Mouse (Mus musculus) lung, postnatal 36 days (tissue): ENCODE results near the gene Pygm.

Experiments
- DNase-seq: peaks from one replicate; pipeline ENCODE4 v3.0.0; 2022; ENCODE audit warnings: mixed read lengths

Pygm gene

DNA sequence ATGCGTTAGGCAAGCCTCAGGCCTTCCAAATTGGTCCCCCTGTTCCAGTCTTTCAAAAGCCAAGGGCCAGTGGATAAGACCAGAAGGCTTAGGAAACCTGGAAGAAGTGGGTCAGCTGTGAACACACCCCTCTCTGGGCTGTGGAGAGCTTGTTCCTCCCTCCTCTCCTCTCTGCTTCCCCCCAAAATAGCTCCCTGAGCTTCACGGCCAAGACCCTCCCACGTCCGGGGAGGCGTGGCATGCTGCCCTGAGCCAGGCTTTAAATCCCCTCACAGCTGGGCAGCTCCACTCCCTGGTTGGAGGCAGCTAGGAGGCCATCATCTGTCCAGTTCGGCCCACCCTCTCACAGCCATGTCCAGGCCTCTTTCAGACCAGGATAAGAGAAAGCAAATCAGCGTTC, at the start of gene Pygm:
Pygm (plus strand) TSS at position 272 of the 400 bp plus-strand sequence.
- DNase-seq = peak; percentile 77

DNA sequence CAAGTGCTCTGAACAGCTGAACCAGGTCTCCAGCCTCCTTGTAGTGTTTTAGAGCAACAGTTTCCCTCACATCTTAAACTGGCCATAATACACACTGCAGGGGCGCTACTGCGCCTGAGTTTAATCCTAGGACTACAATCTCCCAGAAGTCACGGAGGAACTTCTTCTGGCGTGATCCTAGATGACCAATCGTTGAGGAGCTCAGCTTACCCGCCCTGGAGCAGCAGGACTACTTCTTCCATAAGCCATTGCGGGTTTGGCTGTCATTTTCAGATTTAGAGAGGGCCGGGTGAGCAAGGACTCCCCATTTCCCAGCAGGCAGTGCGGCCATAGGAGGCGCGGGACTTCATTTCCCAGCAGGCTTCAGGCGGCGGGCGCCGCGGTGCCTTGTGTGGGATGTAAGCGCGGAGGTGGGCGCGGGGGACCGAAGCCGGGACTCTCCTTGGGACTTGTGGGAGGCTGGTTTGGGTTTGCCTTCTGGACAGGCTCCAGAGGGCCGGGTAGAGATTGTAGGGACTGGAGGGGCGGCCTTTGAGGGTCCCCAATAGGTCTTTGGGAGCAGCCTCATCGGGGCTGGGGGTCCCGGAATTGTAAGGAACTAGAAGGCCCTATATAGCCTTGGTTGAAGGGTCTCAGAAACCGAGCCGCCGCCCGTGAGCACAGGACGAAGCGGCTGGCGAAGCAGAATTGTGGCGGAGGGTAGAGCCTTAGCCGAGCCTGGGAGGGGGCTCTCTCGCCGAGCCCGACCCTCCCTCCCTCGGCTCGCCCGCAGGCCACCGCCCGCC, 49.3 kb upstream of the Pygm start, which contains the start of gene Men1:
Men1 (plus strand) TSS at position 307 of the 785 bp plus-strand sequence.
- peak; percentile 97 for DNase-seq

DNA sequence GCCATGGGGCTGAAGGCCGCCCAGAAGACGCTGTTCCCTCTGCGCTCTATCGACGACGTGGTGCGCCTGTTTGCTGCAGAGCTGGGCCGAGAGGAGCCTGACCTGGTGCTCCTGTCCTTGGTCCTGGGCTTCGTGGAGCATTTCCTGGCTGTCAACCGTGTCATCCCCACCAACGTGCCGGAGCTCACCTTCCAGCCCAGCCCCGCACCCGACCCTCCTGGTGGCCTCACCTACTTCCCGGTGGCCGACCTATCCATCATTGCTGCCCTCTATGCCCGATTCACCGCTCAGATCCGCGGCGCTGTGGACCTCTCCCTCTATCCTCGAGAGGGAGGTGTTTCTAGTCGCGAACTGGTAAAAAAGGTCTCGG, 48.8 kb upstream of the Pygm start:
- DNase-seq = peak; percentile 26

DNA sequence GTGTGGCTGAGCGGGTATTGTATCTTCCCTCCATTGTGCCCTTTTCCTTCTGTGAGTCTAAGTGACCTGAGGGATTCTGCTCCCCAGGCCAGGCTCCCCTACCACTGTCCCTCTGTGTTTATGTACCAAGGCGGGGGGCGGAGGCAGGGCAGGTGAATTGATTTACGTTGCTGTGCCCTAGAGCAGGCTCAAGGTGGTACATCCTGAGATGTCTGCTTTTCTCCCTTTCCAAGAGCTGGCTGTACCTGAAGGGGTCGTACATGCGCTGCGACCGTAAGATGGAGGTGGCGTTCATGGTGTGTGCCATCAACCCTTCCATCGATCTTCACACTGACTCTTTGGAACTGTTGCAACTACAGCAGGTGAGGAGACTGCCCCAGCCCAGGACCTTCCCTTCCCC, 47.3 kb upstream of the Pygm start:
- DNase-seq = no peak

DNA sequence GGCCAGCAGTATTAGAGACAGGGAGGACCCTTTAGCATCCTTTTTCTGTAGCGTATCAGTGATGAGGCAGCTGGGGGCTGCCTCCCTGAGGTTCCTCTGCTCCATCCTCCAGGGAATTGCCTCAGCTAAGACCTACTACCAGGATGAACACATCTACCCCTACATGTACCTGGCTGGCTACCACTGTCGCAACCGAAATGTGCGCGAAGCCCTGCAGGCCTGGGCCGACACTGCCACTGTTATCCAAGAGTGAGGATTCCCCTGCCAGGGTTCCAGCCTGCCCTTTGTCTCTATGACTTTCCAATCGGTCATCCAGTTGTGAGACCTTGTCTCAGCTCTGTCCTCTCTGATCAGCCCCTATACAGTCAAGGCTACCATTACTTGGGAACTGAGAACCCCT, 46.0 kb upstream of the Pygm start:
- no peak for DNase-seq

DNA sequence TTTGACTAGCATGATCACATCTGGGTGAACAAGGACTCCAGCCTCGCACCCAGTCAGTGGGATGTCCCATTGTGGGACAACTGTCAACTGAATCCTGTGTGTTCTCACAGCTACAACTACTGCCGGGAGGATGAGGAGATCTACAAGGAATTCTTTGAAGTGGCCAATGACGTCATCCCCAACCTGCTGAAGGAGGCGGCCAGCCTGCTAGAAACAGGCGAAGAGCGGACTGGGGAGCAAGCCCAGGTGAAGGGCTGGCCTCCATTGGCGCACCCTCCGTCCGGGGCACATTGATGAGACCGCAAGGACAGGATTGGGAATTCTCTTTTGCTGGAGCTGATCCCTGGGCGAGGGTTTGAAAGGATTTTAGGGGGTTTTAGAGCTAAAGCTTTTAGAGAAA, 45.5 kb upstream of the Pygm start:
- DNase-seq = peak; percentile 27

DNA sequence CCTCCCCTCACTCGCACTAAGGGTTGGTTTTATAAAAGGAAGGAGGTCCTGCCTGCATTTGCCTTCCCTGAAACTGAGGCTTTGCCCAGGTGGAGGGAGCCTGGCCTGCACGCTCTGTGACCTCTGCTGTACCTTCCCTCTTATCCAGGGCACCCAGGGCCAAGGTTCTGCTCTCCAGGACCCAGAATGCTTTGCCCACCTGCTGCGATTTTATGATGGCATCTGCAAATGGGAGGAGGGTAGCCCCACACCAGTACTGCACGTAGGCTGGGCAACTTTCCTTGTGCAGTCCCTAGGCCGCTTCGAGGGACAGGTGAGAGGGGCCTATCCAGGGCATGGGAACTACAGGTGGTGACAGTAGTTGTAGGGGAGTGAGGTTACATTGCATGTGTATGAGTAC, 45.0 kb upstream of the Pygm start:
- DNase-seq = no peak

DNA sequence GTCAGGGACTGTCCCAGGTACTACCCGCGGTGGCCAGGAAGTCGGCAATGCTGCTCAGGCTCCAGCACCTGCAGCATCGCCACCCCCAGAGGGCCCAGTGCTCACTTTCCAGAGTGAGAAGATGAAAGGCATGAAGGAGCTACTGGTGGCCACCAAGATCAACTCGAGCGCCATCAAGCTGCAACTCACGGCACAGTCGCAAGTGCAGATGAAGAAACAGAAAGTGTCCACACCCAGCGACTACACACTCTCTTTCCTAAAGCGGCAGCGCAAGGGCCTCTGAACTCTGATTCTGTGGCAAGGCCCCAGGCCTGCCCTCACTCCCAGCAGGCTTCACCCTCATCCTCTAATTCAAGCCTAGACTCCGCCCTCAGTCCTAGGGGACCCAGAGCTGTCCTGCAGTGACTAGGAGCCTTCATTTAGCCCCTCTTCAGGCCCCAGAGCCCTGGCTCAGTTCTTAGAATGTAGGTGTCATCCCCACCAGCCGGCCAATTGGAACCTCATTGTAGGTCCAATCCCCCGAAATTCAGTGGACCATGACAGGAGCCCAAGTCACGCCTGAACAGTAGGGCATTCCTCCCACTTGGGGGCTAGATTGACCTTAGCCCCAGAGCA, 44.2 kb upstream of the Pygm start:
- peak; percentile 91 for DNase-seq

DNA sequence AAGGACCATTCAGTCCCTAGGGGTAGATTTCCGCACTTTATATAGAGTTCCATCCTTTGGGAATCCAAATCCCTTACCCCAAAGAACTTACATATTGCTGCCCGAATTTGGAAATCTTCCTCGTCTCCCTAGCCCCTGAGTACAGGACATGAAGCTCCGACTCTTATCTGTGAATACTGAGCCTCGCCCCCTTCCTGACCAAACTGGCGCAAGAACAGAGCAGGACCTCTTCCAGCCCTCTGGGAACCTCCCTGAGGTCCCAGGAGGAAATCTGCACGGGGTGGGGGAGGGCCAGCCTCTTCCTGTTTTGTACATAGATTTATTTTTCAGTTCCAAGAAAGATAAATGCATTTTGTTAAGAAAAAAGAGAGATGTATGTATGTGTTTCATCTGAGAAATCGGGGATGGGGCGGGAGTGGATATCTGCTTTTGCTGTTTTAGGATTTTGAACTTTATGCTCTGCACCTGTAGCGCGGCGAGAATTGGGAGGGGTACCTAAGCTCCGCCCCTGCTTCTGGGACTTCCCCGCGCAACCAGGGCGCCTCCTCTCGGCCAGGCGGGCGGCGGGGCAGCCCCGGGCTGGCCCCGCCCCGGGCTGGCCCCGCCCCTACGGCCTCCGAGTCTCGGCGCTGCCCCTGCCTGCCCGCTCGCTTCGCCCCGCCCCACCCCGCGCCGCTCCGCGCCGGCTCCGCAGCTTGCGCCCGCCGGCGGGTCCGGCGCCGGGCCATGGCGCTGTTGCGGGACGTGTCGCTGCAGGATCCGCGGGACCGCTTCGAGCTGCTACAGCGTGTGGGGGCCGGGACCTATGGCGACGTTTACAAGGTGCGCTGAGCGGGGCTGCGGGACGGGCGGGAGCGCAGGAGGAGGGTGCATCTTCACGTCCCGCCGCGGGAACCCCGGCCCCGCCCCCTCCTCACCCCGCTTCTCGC, 43.4 kb upstream of the Pygm start, which contains the start of gene Map4k2:
Map4k2 (plus strand) TSS at position 612 of the 929 bp plus-strand sequence.
- peak; percentile 93 for DNase-seq

DNA sequence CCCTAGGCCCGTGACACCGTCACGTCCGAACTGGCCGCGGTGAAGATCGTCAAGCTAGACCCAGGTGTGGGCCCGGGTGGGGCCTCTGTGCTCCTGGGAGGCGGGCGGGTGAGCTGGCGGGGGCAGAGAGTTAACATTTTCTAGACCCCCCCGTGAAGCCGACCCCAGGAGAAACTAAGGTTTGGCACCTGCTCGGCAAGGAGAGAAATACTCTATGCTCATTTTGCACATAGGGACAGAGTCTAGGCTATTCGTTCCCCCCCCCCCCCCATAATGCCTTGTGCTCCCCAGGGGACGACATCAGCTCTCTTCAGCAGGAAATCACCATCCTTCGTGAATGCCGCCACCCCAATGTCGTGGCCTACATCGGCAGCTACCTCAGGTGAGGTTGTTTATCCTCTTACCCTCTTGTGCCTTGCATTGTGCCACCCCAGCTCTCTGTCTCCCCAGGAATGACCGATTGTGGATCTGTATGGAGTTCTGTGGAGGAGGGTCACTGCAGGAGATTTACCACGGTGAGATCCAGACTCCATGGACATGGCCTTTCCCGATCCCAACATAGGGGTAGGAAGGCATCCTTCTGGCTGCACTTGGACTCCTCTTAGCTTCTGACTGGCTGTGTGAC, 42.6 kb upstream of the Pygm start:
- no peak for DNase-seq

DNA sequence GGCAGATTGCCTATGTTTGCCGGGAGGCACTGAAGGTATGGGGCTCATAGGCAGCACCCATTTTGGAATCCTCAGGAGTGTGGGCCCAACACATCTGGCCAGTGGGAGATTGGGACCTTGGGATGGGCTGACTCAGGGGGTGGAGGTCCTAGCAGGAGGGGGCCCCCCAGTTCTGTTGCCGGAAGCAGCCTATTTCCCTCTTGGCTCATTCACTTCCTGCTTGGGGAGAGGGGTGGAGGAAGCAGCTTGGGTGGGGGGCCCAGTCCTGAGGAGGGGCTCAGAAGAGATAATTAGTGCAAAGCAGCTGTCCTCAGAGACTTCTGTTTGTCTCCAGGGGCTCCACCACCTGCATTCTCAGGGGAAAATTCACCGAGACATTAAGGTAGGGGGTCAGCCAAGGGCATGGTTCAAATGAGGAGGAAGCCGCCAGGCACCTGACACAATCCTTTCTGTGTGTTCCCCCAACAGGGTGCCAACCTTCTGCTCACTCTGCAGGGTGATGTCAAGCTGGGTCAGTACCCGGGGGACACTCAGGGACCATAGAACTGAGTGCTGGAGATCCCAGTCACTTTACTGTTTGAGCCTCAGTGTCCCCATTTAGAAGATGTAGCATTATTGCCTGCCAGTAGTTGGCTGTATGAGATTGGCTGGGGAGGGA, 41.8 kb upstream of the Pygm start:
- peak; percentile 51 for DNase-seq

DNA sequence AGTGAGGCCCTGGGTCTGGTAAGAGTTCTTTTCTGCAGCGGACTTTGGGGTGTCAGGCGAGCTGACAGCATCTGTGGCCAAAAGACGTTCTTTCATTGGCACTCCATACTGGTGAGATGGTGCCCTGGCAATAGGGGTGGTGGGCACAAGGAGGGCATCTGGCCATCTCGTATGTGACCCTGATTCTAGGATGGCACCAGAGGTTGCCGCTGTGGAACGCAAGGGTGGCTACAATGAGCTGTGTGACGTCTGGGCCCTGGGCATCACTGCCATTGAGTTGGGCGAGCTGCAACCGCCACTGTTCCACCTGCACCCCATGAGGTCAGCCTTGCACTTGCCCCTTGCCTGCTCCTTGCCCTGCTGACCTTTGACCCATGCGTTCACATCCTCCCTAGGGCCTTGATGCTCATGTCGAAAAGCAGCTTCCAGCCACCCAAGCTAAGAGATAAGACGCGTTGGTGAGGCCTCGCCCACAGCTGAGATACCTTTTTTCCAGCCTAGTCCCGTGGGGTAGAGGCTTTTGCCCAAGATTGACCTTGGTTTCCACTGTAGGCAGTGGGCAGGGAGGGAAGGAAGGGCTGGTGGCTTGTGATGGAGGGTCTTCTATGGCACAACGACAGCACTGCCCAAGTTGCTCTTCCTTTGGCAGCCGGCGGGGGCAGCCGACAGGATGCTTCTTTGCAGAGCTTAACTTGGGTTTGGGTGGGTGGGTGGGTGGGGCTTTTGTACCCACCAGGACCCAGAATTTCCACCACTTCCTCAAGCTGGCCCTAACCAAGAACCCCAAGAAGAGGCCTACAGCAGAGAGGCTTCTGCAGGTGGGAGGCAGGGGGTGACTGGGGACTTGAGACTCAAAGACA, 40.9 kb upstream of the Pygm start:
- DNase-seq = no peak

DNA sequence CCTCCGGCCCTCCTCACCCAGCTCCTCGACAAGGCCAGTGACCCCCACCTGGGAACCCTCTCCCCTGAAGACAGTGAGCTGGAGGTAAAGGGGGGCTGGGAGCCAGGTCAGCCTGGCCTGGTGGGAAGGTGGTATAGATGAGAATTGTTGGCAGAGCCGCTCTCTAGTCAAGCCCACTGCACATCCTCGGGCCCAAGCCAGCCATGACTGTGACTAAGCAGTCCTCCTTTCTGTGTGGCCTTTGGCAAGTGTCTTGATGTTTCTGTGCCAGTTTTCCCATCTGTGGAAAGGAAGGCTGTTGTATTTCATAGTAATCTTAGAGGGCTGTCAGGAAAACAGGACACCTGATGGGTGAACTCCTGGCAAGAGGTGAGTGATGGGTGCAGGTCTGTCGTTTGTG, 40.2 kb upstream of the Pygm start:
- no peak for DNase-seq

DNA sequence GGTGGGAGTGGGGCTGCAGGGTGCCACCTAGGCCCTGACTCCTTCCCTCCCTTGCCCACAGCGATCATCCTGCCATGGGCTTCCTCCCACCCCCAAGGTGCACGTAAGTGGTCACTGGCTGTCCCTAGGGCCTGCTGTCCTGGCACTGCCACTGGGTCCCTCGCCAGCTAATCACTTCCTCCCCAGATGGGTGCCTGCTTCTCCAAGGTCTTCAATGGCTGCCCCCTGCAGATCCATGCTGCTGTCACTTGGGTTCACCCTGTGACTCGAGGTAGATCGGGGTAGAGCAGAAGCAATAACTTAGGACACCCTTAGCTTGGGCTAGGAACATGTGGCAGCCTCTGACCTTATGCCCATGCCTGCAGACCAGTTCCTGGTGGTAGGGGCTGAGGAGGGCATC, 38.2 kb upstream of the Pygm start:
- DNase-seq = no peak

DNA sequence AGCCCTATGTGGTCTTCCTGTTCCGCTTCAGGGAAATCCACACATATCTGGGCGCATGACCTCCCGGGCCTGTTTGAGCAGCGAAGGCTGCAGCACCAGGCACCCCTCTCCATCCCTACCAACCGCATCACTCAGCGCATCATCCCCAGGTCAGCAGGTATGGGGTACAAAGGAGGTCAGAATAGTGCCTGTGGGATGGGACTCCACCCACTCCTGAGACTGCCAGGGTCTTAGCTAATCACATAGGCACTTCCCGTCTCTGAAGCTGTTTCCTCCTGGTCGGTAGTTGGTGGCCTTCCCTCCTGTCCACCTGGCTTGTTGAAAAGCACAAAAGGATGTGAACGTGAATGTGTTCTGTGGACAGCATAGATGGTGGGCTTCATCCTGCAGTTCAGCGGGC, 37.5 kb upstream of the Pygm start:
- no peak for DNase-seq

DNA sequence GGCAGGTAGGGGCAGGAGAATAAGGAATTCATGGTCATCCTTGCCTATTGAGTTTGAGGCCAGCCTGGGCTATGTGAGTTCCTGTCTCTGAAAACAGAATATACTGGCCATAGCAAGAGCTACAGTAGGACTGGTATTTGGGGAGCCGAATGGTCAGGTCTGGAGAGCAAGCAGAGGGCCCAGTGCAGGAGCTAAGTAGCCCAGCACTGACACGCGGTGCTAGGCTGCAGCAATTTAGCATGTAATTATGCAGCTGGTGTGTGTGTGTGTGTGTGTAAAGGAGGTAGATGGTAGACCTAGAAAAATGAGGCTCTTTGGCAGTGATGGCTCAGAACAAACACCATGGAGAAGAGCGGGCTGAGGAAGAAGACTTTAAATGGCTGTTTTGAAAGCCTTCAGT, 36.6 kb upstream of the Pygm start:
- DNase-seq = no peak

DNA sequence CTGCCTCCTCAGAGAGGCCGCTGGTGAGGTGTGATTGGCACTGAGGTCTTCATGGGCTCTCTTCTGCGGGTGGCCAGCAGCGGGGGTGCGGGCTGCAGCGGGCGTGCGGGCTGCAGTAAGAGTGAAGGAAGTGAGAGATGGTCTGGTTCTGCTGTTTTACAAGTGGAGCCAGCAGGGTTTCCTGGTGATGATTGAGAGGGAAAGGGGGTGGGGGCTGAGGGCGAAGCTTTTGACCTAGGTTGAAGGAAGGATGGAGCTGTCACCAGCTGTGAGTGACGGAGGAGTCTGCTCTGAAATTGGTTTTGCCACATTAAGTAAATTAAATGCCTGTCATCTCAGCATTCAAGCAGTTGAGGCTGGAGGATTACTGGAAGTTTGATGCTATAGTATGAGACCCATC, 35.5 kb upstream of the Pygm start:
- DNase-seq = no peak

DNA sequence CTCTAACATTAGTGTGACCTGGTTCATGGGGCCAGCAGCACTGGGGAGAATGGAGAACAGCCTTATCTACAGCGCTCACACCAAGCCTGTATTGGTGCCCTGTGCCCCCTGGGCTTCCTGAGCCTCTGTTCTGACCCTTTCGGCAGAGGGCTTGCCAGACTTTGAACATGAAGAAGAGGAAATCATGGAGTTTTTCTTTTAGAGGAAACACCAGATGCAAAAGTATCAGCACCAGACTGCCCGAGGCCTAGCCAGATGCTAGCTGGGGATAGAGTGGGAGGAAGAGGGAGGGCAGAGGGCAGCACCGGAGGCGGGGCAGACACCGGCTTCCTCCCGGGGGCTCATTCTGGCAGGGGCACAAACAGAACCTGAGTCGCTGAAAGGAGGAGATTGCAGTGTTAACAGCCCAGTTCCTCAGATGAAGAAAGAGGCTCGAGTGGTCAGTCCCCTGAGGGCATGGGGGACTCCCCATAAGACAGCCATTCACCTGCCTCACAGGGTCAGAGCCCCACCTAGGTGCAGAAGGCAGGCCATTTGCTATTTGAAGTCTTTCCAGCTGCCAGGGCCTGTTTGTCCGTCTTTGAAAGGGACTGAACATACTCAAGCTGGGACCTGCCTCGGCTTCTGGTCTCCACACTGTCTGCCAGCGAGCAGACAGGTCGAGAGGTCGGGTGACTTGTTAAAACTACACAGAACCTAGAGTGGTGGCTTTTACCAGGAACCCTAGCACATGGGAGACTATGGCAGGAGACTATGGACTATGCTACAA, 34.8 kb upstream of the Pygm start:
- DNase-seq = no peak

DNA sequence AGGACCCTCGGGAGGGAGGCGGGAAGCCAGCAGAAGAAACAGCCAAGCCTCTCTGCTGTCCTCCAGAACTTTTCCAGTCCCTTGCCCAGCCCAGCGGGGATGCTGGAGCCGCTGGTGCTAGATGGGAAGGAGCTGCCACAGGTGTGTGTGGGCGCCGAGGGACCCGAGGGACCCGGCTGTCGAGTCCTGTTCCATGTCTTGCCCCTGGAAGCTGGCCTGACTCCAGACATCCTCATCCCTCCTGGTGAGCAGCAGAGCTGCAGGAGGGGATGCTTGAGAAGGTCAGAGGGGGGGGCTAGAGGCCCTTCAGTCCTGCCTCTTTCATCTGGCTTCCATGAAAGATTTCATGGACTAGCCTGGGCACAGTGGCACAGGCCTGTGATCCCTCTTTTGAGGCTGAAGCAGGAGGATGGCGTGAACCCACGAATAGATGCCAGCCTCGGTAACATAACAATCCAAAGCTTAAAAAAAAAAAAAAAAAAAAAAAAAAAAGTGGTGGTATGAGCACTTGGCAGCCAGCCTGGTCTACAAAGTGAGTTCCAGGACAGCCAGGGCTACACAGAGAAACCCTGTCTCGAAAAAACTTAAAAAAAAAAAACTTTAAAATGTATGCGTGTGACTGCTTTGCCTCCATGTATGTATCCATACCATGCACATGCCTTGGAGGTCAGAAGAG, 32.6 kb upstream of the Pygm start:
- no peak for DNase-seq

DNA sequence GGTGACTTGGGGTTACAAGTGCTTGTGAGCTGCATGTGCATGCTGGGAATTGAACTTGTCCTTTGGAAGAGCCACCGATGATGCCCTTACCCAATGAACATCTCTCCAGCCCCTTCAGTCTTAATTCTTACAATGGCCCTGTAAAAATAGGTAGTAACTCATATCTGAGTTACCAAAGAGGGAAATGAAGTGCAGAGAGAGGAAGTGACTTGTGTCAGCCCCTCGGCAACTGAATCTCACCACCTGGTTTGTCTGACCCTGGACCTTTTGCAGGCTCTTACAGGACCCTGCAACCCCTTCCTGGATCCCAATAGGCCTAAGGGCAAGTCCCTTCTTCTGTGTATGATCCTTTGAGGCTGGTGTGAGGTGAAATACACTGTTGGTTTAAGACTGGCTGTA, 32.1 kb upstream of the Pygm start:
- no peak for DNase-seq
